Mouse (Mus musculus) bone marrow, adult 2 months (tissue): ENCODE results near the gene Rmnd5a.

Source experiments
- CTCF ChIP-seq: fragments of 200-500 bp; IDR thresholded peaks from 2 replicates; pipeline ENCODE4 v1.5.1; 2011; ENCODE audit warnings: low read length, control low read depth; ENCODE audit not compliant: control insufficient read depth, insufficient read depth
- POLR2A ChIP-seq: fragments of 200-500 bp; IDR thresholded peaks from 2 replicates; pipeline ENCODE4 v1.6.1; 2011; ENCODE audit warnings: low read depth, mild to moderate bottlenecking, control low read depth, low read length, borderline replicate concordance; ENCODE audit not compliant: control insufficient read depth

- TF ChIP-seq CTCF (no peak), POLR2A (no peak)
Observed at GRCm38 (mm10) chr6:71353722-71354121, 86.7 kb downstream of the Rmnd5a start.
